Mouse (Mus musculus) central nervous system, embryonic 18 days (tissue): Measurements from ENCODE around the gene Scaf8. TPM values are rescaled to one million over a fixed set of nuclear protein-coding genes. Genes with fewer than 3 reads are reported as not detected.

Source experiments
- polyA plus RNA-seq: library from polyadenylated mRNA; depleted of rRNA; stranded (reverse); fragments of >200 nt; gene quantifications from 2 replicates; pipeline ENCODE4 v1.2.3, GENCODE M21; 2012; rRNA removed

Gene Scaf8
- 37.3 and 37.7 TPM in 2 replicates for polyA plus RNA-seq

DNA sequence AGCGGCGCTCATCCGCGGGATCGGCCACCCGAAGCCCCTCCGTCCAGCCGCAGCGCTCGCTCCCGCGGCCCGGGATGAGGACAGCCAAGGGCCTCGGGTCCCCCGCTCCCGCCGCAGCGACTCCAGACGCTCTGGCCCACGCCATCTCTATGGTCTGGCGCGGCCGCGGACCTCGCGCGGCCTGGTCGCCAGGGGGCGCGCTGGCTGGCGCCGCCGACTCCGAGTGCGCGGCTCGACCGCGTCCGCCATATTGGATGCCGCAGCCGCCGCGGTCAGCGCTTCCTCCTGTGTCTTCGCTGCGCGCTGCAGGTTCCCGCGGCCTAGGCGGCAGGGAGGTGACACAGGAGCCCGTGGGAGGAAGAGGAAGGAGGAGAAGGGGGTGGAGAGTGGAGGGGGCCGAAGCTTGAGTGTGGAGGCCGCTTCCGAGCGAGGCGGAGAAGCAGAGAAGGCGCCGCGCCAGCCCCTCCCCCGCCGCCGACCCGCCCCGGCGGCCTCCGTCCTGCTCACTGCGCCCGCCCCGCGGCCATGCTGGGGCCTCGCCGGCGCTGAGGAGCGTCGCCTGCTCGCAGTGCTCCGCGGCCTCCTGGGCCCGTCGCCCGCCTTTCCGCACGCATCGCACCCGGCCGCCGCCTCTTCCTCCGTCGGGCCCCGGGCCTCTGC, at the start of gene Scaf8:
Gene Scaf8 (plus strand): TSS at position 253 of the 660 bp plus-strand sequence.

Other genes with a start within 250 kb of the Scaf8 start
- gene Tiam2, start 211.6 kb downstream of the Scaf8 start, polyA plus RNA-seq: 55.4 and 66.8 TPM in 2 replicates